Mouse (Mus musculus) midbrain, embryonic 16.5 days (tissue): Measurements from ENCODE around the gene Atp6v1g3. TPM values are rescaled to one million over a fixed set of nuclear protein-coding genes. Genes with fewer than 3 reads are reported as not detected.

Source experiments
- ATAC-seq: fragments of 200-750 bp; cut with Nextera tagmentation; 2 replicates; pipeline ENCODE4 v1.8.0; 2017; ENCODE audit warnings: moderate TSS enrichment
- H3K27ac ChIP-seq: fragments of 300-500 bp; sonication (generic); 2 replicates; pipeline ENCODE4 v1.5.1; 2014; ENCODE audit warnings: mild to moderate bottlenecking, low read length, mixed read lengths
- H3K27me3 ChIP-seq: fragments of 300-500 bp; sonication (generic); 2 replicates; pipeline ENCODE4 v1.6.1; 2014; ENCODE audit warnings: low read depth, low read length, mixed read lengths; ENCODE audit not compliant: control insufficient read depth, insufficient read depth
- H3K36me3 ChIP-seq: fragments of 300-500 bp; sonication (generic); 2 replicates; pipeline ENCODE4 v1.6.1; 2014; ENCODE audit warnings: mild to moderate bottlenecking, low read length, moderate library complexity, mixed read lengths; ENCODE audit not compliant: control insufficient read depth, insufficient read depth
- H3K4me1 ChIP-seq: fragments of 300-500 bp; sonication (generic); 2 replicates; pipeline ENCODE4 v1.6.1; 2014; ENCODE audit warnings: mild to moderate bottlenecking, low read length, mixed read lengths; ENCODE audit not compliant: control insufficient read depth, insufficient read depth
- H3K4me2 ChIP-seq: fragments of 300-500 bp; sonication (generic); 2 replicates; pipeline ENCODE4 v1.6.1; 2014; ENCODE audit warnings: mild to moderate bottlenecking, low read length, mixed read lengths
- H3K4me3 ChIP-seq: fragments of 300-500 bp; sonication (generic); 2 replicates; pipeline ENCODE4 v1.5.1; 2014; ENCODE audit warnings: low read depth, mild to moderate bottlenecking, low read length, moderate library complexity, mixed read lengths
- H3K9ac ChIP-seq: fragments of 300-500 bp; sonication (generic); 2 replicates; pipeline ENCODE4 v1.6.1; 2014; ENCODE audit warnings: low read depth, low read length, mixed read lengths
- H3K9me3 ChIP-seq: fragments of 300-500 bp; sonication (generic); replicated peaks from 2 replicates; pipeline ENCODE4 v1.6.1; 2014; ENCODE audit warnings: mild to moderate bottlenecking, low read length, mixed read lengths; ENCODE audit not compliant: control insufficient read depth, poor library complexity, severe bottlenecking
- WGBS: fragments of 180-500 bp; shearing (Covaris S2); extraction: QIAGEN DNeasy Blood & Tissue Kit; methylation state at CpG from one replicate; pipeline ENCODE4 v1.1.7; 2014; 5-methylcytosine and 5-hydroxymethylcytosine counted together
- polyA plus RNA-seq: library from polyadenylated mRNA; unstranded; fragments of >200 nt; fragmentation: Nextera tagmentation; extraction: Ambion mirVana; gene quantifications from 2 replicates; pipeline ENCODE4 v1.2.1, GENCODE M21; 2015

Atp6v1g3 gene
- not detected in 2 replicates for polyA plus RNA-seq

- H3K4me1 ChIP-seq: no peaks in the 10 kb centered on the region
- H3K36me3 ChIP-seq: no peaks in the 10 kb centered on the region
- WGBS: 94% methylated on average over 2 of the region's 2 CpGs
- no peak within 1 kb of the TSS for H3K4me3 ChIP-seq
- H3K27ac ChIP-seq: no peak within 1 kb of the TSS
- no peaks in the 10 kb centered on the region for H3K9me3 ChIP-seq
- no peak within 1 kb of the TSS for H3K4me2 ChIP-seq
- H3K9ac ChIP-seq: no peak within 1 kb of the TSS
- ATAC-seq: no peak
- no peaks in the 10 kb centered on the region for H3K27me3 ChIP-seq
Observed at GRCm38 (mm10) chr1:138273438-138273837, at the start of gene Atp6v1g3. TSS of gene Atp6v1g3 (plus strand) at chr1:138273738.

GRCm38 (mm10) chr1:138233051-138233450 is 40.5 kb upstream of the Atp6v1g3 start:
- no peaks in the 10 kb centered on the region for H3K36me3 ChIP-seq
- H3K27ac ChIP-seq: no peak overlapping the region
- no peak for ATAC-seq
- H3K27me3 ChIP-seq: no peaks in the 10 kb centered on the region
- H3K4me1 ChIP-seq: no peaks in the 10 kb centered on the region
- H3K9me3 ChIP-seq: no peaks in the 10 kb centered on the region
- H3K9ac ChIP-seq: no peak overlapping the region
- no peak overlapping the region for H3K4me3 ChIP-seq
- no peak overlapping the region for H3K4me2 ChIP-seq

- ATAC-seq: no peak
- 91% methylated on average over 2 of the region's 2 CpGs for WGBS
Observed at GRCm38 (mm10) chr1:138237252-138237651, 36.3 kb upstream of the Atp6v1g3 start.

GRCm38 (mm10) chr1:138243947-138244346 is 29.6 kb upstream of the Atp6v1g3 start:
- Histone ChIP-seq H3K36me3 (no peaks in the 10 kb centered on the region), H3K4me3 (no peak overlapping the region), H3K4me1 (0 out of 2 replicates have a peak, but pooled peaks cover 3% of the 10 kb centered on the region), H3K9ac (no peak overlapping the region), H3K4me2 (no peak overlapping the region), H3K9me3 (no peaks in the 10 kb centered on the region), H3K27ac (no peak overlapping the region), H3K27me3 (no peaks in the 10 kb centered on the region)
- no peak for ATAC-seq
- 79% methylated on average over 5 of the region's 5 CpGs for WGBS

More at GRCm38 (mm10) chr1:138237252-138237651, 36.3 kb upstream of the Atp6v1g3 start:
- H3K27me3 ChIP-seq: no peaks in the 10 kb centered on the region
- no peaks in the 10 kb centered on the region for H3K4me1 ChIP-seq
- H3K36me3 ChIP-seq: no peaks in the 10 kb centered on the region
- no peak overlapping the region for H3K4me3 ChIP-seq
- H3K27ac ChIP-seq: no peak overlapping the region
- H3K9me3 ChIP-seq: no peaks in the 10 kb centered on the region
- H3K4me2 ChIP-seq: no peak overlapping the region
- no peak overlapping the region for H3K9ac ChIP-seq

GRCm38 (mm10) chr1:138244485-138244884 is 29.1 kb upstream of the Atp6v1g3 start:
- 41% methylated on average over 7 of the region's 7 CpGs for WGBS
- H3K4me1 ChIP-seq: 0 out of 2 replicates have a peak, but pooled peaks cover 3% of the 10 kb centered on the region
- H3K9me3 ChIP-seq: no peaks in the 10 kb centered on the region
- no peak overlapping the region; the same call in 1 of the 2 replicates for H3K4me2 ChIP-seq
- 0 out of 2 replicates have a peak overlapping the region, but pooled peaks have one; percentile 32 for H3K27ac ChIP-seq
- H3K27me3 ChIP-seq: no peaks in the 10 kb centered on the region
- H3K36me3 ChIP-seq: no peaks in the 10 kb centered on the region
- ATAC-seq: no peak
- no peak overlapping the region for H3K9ac ChIP-seq
- no peak overlapping the region for H3K4me3 ChIP-seq

- Histone ChIP-seq H3K9me3 (no peaks in the 10 kb centered on the region), H3K36me3 (no peaks in the 10 kb centered on the region), H3K27ac (no peak overlapping the region), H3K4me3 (no peak overlapping the region), H3K4me2 (no peak overlapping the region), H3K4me1 (0 out of 2 replicates have a peak, but pooled peaks cover 3% of the 10 kb centered on the region), H3K27me3 (no peaks in the 10 kb centered on the region), H3K9ac (no peak overlapping the region)
- 72% methylated on average over 4 of the region's 4 CpGs for WGBS
- no peak for ATAC-seq
Observed at GRCm38 (mm10) chr1:138245103-138245502, 28.4 kb upstream of the Atp6v1g3 start.

GRCm38 (mm10) chr1:138245533-138245932 is 28.0 kb upstream of the Atp6v1g3 start:
- 77% methylated on average over 3 of the region's 3 CpGs for WGBS
- H3K27ac ChIP-seq: no peak overlapping the region

GRCm38 (mm10) chr1:138246438-138247164 is 26.9 kb upstream of the Atp6v1g3 start:
- ATAC-seq: no peak
- no peak overlapping the region for H3K27ac ChIP-seq
- no peak overlapping the region for H3K9ac ChIP-seq
- H3K4me2 ChIP-seq: no peak overlapping the region
- WGBS: 71% methylated on average over 7 of the region's 7 CpGs
- no peaks in the 10 kb centered on the region for H3K9me3 ChIP-seq
- no peaks in the 10 kb centered on the region for H3K27me3 ChIP-seq
- no peaks in the 10 kb centered on the region for H3K36me3 ChIP-seq
- H3K4me3 ChIP-seq: no peak overlapping the region
- 0 out of 2 replicates have a peak, but pooled peaks cover 3% of the 10 kb centered on the region for H3K4me1 ChIP-seq

More at GRCm38 (mm10) chr1:138245533-138245932, 28.0 kb upstream of the Atp6v1g3 start:
- no peaks in the 10 kb centered on the region for H3K36me3 ChIP-seq
- H3K4me1 ChIP-seq: 0 out of 2 replicates have a peak, but pooled peaks cover 3% of the 10 kb centered on the region
- H3K9ac ChIP-seq: no peak overlapping the region
- ATAC-seq: no peak
- H3K9me3 ChIP-seq: no peaks in the 10 kb centered on the region
- no peaks in the 10 kb centered on the region for H3K27me3 ChIP-seq
- no peak overlapping the region for H3K4me2 ChIP-seq
- no peak overlapping the region for H3K4me3 ChIP-seq

GRCm38 (mm10) chr1:138247699-138248483 is 25.6 kb upstream of the Atp6v1g3 start:
- ATAC-seq: no peak
- WGBS: 90% methylated on average over 8 of the region's 8 CpGs
- H3K4me3 ChIP-seq: no peak overlapping the region
- no peak overlapping the region for H3K9ac ChIP-seq
- no peaks in the 10 kb centered on the region for H3K9me3 ChIP-seq
- H3K27ac ChIP-seq: no peak overlapping the region
- H3K4me1 ChIP-seq: 0 out of 2 replicates have a peak, but pooled peaks cover 3% of the 10 kb centered on the region
- H3K27me3 ChIP-seq: no peaks in the 10 kb centered on the region
- no peaks in the 10 kb centered on the region for H3K36me3 ChIP-seq
- no peak overlapping the region for H3K4me2 ChIP-seq
